Mouse (Mus musculus) kidney, postnatal 25 days (tissue): Measurements from ENCODE around the gene Gnai2.

Experiments used
- DNase-seq, 2 experiments: peaks; one replicate each; pipeline ENCODE4 v3.0.0; 2021; ENCODE audit warnings: mixed read lengths in 2 of 2

Gnai2 gene

DNA sequence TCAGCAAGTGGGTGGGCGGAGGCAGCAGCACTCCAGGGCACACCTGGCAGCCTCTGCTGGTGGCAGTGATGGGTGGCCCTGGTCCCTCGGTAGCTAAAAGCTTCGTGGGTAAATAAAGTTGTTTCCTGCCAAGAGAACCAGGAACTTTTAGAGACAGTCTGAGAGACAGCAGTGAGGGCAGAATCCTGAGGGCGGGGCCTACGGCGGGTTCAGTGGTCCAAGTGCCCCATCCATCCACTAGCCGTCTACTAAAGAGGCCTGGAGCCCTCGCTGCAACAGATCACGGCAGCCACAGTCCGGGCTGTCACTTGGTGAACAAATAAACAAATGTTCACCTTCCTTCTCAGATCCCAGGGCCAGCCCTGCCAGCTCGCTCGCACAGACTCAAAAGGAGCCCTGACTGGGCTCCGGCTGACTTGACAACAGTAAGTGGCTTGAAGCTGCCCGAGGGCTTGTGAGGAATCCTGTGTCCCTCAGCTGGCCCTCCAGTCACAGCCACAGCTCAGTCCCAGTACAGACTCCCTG lies 5.2 kb downstream of the Gnai2 start:
- peak in 1 of 2 experiments; percentile 64 for DNase-seq

- DNase-seq: no peak
Observed at GRCm38 (mm10) chr9:107629411-107629730, 5.8 kb downstream of the Gnai2 start.

GRCm38 (mm10) chr9:107628721-107629410 lies 6.3 kb downstream of the Gnai2 start:
- DNase-seq: peak; percentile 71 to 89

GRCm38 (mm10) chr9:107627387-107628255 lies 7.5 kb downstream of the Gnai2 start:
- no peak for DNase-seq

- DNase-seq: peak; percentile 91 to 93
Observed at GRCm38 (mm10) chr9:107626844-107627277, 8.3 kb downstream of the Gnai2 start.

- DNase-seq: no peak
Observed at GRCm38 (mm10) chr9:107626158-107626843, 8.9 kb downstream of the Gnai2 start.

DNA sequence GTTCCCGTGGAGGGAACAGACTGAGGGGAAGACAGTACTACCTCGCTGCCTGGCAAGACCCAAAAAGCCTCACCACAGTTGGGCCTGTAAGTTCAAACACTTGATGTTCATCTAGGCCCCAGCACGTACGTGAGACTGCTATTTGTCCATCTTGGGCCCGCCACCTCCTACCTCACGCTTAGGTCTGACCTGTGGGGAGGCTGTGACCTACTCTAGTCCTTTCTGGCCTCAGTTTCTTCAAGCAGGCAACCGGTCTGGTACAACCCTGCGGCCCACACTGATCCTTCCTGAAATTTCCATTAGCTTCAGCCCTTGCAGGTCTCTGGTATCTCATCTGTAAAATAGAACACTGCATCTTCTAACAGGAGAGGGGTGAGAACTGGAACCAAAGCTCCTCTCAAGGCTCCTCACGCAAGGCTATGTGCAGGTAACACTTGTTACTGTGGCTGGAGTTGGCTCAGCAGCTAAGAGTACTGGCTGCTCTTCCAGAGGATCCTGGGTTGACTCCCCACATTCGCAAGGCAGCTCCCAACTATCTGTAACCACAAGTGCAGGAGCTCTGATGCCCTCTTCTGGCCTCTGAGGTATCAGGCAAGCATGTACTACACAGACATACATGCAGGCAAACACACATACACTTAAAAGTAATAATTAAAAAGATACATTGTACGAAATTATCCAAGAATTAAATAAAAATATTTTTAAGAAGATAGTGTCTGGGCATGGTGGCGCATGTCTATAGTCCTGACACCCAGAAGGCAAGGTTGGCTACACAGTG lies 9.6 kb downstream of the Gnai2 start:
- DNase-seq: no peak

DNA sequence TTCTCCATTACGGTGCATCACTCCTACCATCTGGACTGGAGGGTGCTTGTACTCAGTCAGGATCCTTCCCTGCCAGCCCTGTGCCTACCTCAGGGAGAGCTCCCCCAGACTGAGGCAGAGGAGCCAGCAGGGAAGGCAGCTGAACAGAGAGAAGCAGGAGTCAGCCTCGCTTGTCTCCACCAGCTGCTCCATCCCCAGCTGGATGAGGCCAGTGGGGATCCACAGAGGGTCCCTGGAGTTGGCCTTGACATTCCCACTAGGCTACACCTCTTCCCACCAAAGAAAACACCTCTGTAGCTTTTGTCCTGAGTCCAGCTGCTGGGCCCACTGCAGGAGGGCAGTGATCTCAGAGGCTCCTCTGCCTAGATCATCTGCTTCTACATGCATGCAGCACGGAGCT lies 10.2 kb downstream of the Gnai2 start:
- no peak for DNase-seq

DNA sequence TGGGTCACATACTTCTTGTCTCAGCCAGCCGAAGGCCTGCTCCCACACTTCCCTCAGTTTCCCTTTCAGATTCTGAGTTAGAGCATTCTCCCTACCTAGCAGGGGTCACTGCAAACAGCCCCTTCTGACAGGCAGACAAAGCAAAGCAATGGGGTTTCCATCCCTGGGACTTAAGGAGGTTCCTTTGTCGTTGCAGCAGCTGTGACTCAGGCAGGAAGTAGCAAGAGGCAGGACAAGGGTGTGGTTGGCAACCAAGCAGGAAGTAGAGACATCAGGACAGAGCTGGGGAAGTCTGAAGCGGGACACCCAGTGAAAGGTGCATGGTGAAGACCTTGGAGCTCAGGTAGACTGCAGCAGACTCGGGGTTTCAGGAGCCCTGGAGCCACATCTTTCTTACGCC lies 10.6 kb downstream of the Gnai2 start:
- peak; percentile 47 to 78 for DNase-seq

DNA sequence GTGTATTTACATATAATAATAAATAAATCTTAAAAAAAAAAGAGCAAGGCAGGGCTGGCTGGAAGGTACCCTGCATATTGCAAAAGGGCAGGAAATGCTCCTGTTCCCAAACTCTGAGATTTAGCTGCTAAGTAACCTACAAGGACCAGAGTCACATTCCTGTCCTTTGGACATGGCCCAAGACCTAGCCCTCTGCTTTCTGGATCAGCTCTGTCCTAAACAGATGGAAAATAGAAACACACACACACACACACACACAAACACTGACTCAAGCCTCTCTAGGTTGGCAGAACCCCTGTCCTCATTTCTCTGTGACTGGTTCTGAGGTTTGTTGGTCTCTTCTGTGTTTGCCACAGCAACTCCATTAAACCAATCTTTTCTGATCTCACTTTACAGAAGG lies 14.2 kb downstream of the Gnai2 start:
- peak; percentile 64 to 70 for DNase-seq

GRCm38 (mm10) chr9:107619546-107619879 lies 15.7 kb downstream of the Gnai2 start:
- no peak for DNase-seq

DNA sequence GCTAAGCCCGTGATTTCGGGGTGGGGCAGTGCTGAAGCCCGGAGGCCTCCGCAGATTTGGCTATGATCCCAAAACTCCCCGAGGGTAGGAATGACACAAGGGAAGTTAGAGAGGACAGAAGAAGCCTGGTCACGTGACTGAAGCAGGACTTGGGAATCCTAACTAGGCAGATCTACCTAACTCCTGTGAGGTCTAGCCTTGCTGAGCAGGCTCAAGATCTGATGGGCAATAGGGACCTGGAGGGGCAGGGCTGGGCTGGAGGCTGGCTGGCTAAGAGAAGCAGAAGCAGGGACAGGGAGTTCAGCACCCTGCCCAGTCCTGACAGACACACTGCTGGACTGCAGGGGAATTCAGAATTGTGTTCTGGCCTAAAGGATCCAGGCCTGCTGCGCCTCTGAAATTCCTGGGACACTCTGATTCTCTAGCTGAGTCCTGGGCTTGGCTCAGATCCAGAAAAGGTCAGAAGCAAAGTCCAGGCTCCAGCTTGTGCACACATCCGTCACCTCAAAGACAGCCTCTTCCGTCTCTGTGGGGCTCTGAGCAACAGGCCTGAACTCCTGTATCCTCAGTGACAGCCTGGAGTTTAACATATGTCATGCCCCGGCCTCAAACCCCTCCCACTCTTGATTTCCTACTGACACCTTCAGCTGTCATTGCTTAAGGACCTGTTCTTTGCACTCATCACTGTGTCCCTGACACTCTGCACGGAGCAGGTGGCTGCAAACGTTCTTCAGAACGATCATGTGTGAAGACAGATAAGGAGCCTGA lies 16.2 kb downstream of the Gnai2 start:
- DNase-seq: peak; percentile 90 to 93

DNA sequence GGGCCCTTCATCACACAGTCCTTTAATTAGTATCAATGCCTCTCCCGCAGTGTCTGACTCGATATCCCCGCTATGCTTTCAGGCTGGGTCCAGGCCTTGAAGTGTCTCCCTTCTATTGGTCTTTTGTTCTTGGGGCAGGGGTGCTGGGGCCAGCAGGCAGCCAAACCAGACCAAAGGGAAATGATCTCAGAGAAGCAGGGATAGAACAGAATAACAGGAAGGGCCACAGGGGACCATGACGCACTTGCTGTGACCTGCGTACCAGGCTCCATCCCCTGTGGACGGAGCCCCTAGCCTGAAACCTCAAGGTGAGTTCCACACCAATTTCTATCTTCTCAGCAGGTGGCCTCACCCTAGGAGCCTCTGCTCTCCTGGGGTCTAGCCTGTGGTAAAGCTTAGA lies 17.1 kb downstream of the Gnai2 start:
- DNase-seq: no peak

DNA sequence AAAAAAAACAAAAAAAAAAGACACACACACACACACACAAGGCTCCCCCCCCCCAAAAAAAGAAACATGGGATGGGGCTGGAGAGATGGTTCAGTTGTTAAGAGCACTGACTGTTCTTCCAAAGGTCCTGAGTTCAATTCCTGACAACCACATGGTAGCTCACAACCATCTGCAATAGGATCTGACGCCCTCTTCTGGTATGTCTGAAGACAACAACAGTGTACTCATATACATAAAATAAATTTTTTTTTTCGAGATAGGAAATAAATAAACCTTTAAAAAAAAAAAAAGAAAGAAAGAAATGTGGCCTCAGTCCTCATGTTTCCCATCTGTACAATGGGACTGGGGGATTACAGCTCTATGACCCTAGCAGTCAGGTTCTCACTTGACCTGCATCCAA lies 17.7 kb downstream of the Gnai2 start:
- no peak for DNase-seq

DNA sequence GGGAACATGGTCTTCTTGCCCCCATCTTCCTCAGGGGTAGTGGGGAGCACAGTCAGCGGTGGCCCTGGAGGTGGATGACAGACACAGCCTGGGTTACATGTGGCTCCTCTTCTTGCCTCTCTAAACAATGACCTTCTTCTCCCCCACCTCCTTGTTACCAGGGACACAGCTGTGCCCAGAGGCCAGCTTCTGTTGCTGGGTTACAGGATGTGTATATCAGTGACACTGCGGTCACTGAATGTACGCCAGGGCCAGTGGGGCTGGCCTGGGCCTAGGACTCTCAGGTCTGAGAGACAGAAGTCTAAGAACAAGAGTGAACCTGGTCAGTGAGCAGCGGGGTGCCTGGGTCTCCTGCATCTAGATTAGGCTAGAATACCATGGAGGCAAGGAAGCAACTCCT lies 20.1 kb downstream of the Gnai2 start:
- DNase-seq: no peak

DNA sequence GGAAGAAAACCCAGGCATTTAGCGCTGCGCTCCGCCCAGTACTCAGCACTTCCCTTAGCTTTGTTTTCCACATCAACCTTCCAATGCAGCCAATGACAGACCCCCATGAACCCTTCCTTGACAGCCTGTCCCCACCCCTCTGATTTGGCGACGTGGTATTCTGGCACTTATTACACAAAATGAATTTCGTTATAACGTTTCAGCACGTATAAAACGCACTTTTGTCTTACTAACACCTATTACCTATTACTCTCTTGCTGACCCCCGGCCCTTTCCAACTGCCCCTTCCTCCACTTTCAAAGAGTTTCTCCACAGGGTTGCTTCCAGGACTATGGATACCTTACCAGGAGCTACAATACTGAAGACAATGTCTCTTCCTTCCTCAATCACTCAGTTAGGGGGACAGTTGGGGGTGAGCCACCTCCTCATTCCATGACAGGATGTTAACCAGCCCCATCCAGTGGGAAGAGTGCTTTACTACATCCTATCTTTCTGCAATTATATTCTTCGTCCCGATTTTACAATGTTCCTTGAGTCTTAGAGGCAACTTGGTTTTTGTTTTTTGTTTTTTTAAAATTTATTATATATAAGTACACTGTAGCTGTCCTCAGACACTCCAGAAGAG lies 22.1 kb downstream of the Gnai2 start:
- no peak for DNase-seq

GRCm38 (mm10) chr9:107612191-107612944 lies 22.8 kb downstream of the Gnai2 start:
- DNase-seq: peak; percentile 99

DNA sequence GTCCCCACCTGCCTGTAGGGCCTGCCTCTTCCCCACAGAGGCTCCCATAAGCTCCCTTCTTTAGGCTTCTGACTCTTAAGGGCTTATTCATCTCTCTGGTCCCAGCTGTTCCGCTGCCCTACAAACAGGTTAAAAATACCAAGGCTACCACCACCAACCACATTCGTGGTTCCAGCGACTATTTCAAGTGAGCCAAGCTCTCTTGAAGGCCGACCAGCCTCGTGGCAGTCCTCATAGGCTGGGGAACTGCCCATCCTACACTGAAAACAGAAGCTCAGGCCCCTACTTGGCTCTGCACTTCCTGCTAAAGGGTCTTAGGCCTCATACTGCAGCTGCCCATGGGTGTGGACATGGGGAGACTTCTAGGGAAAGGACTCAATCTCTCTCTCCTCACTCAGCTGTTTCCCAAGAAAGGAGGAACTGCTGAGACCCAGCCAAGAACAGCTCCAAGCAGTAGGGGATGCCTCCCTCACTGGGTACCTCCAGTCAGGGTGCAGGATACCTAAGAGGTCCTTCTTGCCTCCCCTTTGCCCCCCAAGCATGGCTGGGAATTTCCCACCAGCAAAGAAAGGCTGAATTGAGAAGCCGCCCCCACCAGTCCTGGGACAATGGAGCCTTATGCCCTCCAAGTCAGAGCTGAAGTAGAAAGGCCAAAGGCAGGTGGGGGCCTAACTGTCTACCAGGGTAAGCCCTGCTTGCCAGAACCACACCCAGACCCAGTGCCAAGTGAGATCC lies 23.5 kb downstream of the Gnai2 start:
- no peak for DNase-seq

DNA sequence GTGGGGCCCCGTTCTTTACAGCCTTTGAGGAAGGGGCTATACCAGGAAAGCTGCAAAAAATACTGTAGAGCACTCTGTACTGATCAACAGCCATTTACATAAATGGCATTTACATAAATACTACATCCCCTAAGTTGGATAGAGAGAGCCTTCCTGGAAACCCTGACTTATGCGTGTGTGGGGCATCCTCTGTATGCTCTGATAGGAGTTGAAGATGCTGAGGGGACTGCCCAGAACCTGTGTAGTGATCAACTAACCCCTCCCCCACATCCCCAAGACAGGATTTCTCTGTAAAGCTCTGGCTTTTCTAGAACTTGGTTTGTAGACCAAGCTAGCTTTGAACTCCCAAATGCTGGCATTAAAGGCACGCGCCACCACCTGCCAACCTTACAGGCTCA lies 25.7 kb downstream of the Gnai2 start:
- no peak for DNase-seq
